Mouse (Mus musculus) spleen, adult 2 months (tissue): ENCODE data around the gene Ranbp2.
A peak's percentile ranks its signal among the peaks of the same experiment; 100 is the strongest.

Experiments
- CTCF ChIP-seq: fragments of 200-500 bp; IDR thresholded peaks from 2 replicates; pipeline ENCODE4 v1.5.1; 2011; ENCODE audit warnings: mild to moderate bottlenecking, inconsistent platforms; ENCODE audit not compliant: insufficient read depth, insufficient read length, insufficient replicate concordance; ENCODE audit errors: extremely low read depth
- POLR2A ChIP-seq: fragments of 200-500 bp; IDR thresholded peaks from 2 replicates; pipeline ENCODE4 v1.6.1; 2011; ENCODE audit warnings: low read depth, low read length, inconsistent platforms

DNA sequence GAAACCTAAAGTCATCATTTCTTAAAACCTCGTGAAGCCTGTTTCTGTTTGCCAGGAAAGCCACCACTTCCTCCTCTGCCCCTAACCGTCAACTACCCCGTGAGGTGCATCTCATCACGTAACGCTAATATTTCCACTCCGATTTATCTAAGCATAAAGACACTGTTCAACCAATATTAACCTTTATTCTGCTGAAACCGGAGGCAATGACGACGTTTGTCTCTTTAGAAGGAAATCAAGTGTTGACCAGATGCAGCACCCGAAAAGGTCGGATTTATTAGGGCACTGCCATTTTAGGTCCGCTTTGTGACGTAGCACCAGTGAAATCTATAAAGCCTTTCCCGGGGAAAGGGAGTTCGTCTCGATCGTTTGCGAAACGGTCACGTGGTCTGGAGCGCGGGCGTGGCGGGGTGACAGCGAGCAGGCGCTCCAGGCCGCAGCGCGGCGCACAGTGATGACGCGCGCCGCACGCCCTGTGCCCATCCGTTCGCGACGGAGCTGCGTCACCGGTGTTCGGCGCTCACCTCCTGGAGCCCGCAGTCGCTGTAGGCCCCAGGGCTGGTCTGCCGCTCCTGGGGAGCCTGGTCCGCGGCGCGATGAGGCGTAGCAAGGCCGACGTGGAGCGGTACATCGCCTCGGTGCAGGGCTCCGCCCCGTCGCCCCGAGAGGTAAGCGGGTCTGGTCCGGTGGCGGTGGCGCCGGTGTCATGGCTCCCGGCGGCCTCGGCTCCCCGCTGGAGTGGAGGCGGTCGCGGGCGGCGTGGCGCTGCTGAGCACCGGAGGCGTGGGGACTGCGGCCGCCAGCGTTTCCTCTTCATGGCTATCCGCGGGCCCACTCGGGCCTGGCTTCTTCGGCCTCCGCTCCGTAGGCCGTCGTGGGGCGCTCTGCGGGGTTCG, at the start of gene Ranbp2:
- TF ChIP-seq CTCF = no peak
- peak; percentile 65 for TF ChIP-seq POLR2A
